Mouse (Mus musculus): ENCODE measurements around the gene Xrcc6. TPM values are rescaled to one million over a fixed set of nuclear protein-coding genes. Genes with fewer than 3 reads are reported as not detected.

The Xrcc6 gene
- total RNA-seq, 1 experiment from 2014 or later: 444 TPM

- ATAC-seq (replicated peaks; ENCODE audit: low read depth, poor library complexity, severe bottlenecking): peak; percentile 94
Measured at GRCm38 (mm10) chr15:82016101-82016808, 28.6 kb downstream of the Xrcc6 start.

DNA sequence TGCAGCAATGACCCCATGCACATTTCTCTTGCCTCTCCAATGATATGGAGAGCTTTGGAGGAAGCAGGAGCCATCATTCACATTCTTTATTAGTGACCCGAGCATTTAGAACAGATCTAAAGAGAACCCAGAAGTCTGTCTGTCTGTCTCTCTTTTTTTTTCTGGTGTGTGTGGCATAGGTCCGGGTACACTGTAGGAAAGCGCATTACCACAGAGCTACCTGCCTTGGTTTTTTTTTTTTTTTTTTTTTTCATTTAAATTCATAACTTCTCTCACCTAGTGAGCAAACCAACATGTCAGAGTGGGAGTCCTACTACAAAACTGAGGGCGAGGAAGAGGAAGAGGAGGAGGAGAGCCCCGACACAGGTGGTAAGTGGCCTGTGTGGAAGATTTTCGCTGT lies 29.2 kb downstream of the Xrcc6 start:
- no peak for ATAC-seq (replicated peaks; ENCODE audit: low read depth, poor library complexity, severe bottlenecking)

DNA sequence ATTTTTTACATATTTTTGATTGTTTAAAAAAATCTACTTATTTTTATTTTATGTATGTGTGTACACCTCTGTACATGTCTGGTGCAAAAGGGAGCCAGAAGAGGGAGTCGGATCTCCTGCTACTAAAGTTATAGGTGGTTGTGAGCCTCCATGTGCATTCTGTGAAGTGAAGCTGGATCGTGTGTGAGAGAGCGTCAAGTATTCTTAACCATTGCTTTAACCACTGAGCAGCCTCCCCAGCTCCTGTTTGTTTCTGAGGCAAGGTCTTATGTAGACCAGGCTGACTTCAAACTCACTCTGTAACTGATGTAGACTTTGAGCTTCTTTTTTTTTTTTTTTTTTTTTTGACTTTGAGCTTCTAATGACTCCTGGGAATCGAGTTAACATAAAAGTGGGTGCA lies 29.8 kb downstream of the Xrcc6 start:
- no peak for ATAC-seq (replicated peaks; ENCODE audit: low read depth, poor library complexity, severe bottlenecking)

DNA sequence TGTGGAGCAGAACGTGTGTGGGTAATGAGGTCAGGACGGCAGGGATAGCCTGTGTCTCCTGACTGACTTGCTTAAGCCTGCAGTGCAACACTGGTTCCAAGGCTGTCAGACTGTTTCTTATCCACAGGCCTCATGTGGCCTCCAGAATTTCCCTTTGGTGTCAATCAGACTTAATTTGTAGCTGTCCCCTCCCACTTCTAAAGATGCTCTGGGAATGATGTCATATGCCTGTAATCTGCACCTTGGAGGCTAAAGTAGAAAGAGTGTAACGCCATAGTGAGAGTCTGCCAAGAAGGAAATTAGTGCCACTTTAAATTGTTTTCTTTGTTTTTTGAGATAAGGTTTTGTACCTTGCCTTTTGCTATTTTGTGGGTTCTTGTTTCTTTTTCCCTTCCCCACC lies 31.7 kb downstream of the Xrcc6 start:
- ATAC-seq (replicated peaks; ENCODE audit: low read depth, poor library complexity, severe bottlenecking): no peak

DNA sequence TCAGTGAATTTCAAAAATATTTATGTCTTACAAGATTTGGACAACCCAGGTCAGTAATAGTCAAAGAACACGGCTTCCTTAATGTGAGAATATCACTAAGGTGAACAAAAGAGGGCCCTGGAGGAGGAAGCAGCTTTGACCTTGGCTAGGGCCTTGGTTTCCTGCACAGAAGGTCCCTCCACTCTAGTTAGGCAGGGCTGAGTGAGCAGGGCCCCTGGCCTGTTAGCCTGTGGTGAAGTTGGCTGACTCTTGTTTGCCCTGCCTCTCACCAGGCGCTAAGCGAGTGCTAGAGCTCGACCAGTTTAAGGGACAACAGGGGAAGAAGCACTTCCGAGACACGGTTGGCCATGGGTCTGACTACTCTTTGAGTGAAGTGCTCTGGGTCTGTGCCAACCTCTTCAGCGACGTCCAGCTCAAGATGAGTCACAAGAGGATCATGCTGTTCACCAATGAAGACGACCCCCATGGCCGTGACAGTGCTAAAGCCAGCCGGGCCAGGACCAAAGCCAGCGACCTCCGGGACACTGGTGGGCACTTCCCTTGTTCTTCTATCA lies 35.0 kb downstream of the Xrcc6 start:
- 0 out of 2 replicates have a peak, but pooled peaks have one; percentile 42 for ATAC-seq (replicated peaks; ENCODE audit: low read depth, poor library complexity, severe bottlenecking)

- ATAC-seq (replicated peaks; ENCODE audit: low read depth, poor library complexity, severe bottlenecking): no peak
Measured at GRCm38 (mm10) chr15:82023965-82024635, 36.5 kb downstream of the Xrcc6 start.

- no peak for ATAC-seq (replicated peaks; ENCODE audit: low read depth, poor library complexity, severe bottlenecking)
Measured at GRCm38 (mm10) chr15:82027276-82027675, 39.6 kb downstream of the Xrcc6 start.

- ATAC-seq (replicated peaks; ENCODE audit: low read depth, poor library complexity, severe bottlenecking): 0 out of 2 replicates have a peak, but pooled peaks have one; percentile 15
Measured at GRCm38 (mm10) chr15:82027726-82028125, 40.1 kb downstream of the Xrcc6 start.

- no peak for ATAC-seq (replicated peaks; ENCODE audit: low read depth, poor library complexity, severe bottlenecking)
Measured at GRCm38 (mm10) chr15:82032386-82032785, 44.8 kb downstream of the Xrcc6 start.

- no peak for ATAC-seq (replicated peaks; ENCODE audit: low read depth, poor library complexity, severe bottlenecking)
Measured at GRCm38 (mm10) chr15:82033762-82034161, 46.1 kb downstream of the Xrcc6 start, which contains the start of gene Desi1. Gene Desi1, minus strand, starts transcription at chr15:82033862.

- no peak for ATAC-seq (replicated peaks; ENCODE audit: low read depth, poor library complexity, severe bottlenecking)
Measured at GRCm38 (mm10) chr15:82035904-82036689, 48.5 kb downstream of the Xrcc6 start.

DNA sequence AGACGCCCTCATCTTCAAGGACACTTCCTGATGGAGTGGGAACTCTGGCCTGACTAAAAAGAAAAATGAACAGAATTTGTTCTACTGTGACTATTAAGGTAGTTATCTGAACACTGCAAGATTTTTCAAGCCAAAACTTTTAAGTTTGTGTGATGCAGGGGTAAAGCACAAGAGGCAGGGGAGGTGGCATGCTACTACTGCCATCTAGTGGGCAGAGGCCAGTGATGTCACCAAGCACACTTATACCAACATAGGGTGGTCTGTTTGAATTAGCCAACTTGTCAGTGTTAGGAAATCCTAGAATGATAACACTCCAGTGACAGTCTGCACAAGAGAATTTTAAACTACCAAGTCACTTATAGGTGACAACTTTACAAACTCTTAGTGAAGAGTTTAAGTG lies 53.0 kb downstream of the Xrcc6 start:
- peak; percentile 89 for ATAC-seq (replicated peaks; ENCODE audit: low read depth, poor library complexity, severe bottlenecking)

DNA sequence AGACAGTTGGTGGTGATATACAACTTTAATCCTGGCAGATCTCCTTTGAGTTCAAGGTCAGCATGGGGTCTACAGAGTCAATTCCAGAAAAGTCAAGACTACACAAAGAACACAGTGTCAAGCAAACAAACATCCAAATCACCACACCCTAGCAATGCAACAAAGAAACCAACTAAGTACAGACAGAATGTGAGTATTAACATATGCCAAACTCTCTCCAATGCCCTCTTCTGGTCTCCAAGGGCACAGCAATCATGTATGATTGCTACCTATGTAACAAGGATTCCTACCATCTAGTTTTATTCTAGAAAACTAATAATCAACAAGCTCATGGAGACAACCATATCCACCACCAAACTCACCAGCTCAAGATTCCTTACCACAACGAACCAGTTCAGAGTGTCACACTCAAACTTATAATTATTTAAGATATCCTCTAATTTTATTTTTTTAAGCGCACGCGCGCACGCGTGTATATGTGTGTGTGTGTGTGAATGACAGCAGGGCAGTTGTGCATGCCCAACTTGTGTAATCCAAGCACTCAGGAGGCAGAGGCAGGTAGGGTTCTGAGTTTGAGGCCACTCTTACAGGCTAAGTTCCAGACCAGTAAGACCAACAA lies 56.6 kb downstream of the Xrcc6 start:
- ATAC-seq (replicated peaks; ENCODE audit: low read depth, poor library complexity, severe bottlenecking): no peak

GRCm38 (mm10) chr15:82046246-82046891 lies 58.7 kb downstream of the Xrcc6 start:
- ATAC-seq (replicated peaks; ENCODE audit: low read depth, poor library complexity, severe bottlenecking): peak; percentile 17; the same call in 1 of the 2 replicates

- peak; percentile 83 for ATAC-seq (replicated peaks; ENCODE audit: low read depth, poor library complexity, severe bottlenecking)
Measured at GRCm38 (mm10) chr15:82047080-82047883, 59.6 kb downstream of the Xrcc6 start, which contains the start of gene Snu13. Gene Snu13, minus strand, starts transcription at chr15:82047598.

DNA sequence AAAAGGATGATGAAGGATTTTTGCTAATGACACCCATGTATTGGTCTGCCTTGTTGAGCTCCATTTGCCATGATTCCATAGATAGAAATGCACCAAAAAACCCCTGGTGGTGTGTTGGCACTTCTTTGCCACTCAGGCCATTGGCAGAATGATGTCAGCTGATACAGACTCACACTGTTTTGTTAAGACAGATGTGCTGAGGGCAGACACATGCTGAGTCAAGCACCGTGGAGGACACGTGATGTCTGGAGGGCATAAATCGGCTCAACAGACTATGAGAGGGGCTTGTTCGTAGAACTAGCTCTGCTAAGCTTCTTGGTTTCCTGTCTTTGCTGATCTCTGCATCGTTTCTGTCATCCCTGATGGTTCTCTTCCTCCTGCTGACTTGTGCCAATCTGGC lies 64.9 kb downstream of the Xrcc6 start:
- ATAC-seq (replicated peaks; ENCODE audit: low read depth, poor library complexity, severe bottlenecking): no peak

DNA sequence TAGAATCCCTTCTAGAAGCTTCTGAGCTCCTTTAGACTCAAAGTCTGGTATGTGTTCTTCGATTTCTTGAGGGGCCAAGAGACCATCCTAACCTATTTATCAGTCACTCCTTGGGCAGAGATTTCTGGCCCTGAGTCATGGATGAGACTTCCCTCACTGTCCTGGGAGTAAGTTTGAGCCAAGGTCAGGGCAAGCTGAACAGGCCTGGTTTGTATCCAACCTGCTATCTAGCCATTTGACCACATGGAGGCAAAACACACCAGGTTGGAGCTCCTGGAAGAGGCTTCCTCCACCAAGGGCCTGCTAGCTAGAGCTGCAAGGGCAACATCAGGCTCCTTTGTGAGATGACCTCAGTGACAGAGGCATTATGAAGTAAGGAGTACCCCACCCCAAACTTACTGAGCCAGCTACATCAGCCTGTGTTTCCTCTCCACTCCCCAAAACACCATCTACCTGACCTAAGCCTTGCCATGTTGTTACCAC lies 71.1 kb downstream of the Xrcc6 start, which contains the start of gene 4930407I10Rik:
TSS of gene 4930407I10Rik (plus strand) at position 433 of the 483 bp plus-strand sequence.
- ATAC-seq (replicated peaks; ENCODE audit: low read depth, poor library complexity, severe bottlenecking): no peak

- ATAC-seq (replicated peaks; ENCODE audit: low read depth, poor library complexity, severe bottlenecking): no peak
Measured at GRCm38 (mm10) chr15:82063909-82064308, 76.3 kb downstream of the Xrcc6 start.

Measured in common myeloid progenitor, adult 5-6 weeks (primary cell).